Mouse (Mus musculus): Measurements from ENCODE around the gene Rbbp8nl.
A peak's percentile ranks its signal among the peaks of the same experiment; 100 is the strongest.

Rbbp8nl gene

DNA sequence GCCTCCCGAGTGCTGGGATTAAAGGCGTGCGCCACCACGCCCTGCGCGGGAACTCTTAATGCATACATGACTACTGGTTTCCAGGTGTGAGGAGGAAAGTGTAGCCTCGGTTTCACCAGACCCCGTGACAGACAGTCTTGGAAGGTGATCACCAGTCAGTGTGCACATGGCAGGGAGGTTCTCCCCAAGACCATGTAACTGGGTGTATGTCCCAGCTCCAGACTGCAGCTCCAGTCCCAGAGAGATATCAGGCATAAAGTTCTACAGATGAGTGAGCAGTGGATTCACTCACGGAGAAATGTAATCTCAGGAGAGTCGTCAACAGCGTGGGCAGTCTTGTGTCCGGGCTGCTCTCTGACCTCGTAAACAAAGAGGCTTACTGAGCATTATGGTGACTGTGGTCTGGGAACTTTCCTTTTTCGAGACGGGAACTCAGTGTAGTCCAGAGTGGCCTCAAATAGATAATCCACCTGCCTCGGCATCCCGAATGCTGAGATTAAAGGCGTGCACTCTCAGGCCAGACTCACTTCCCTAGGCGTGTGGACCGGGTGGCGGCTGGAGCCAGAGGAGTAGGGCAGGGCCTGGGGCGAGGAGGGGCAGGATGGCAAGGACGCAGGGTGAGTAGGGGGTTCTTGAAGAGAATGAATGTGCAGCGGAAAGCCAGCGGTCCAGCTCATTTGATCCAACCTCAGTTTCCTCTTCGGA is 33.2 kb downstream of the Rbbp8nl start:
- no peak for DNase-seq

DNA sequence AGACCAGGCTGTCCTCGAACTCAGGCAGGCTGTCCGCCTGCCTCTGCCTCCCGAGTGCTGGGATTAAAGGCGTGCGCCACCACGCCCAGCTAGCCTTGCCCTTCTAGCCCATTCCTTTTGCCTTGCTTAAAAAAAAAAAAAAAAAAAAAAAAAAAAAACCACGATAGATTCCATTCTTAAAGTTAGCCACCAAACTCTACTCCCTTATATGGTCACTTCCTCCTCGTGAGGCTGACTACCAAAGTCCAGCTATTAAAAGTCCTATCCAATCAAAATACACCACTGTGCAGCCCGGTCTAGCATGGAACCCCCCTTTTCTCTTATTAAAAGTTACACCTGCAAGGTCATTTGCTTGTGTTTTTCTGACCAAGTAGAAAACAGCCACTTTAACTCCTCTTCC is 34.0 kb downstream of the Rbbp8nl start:
- no peak for DNase-seq

DNA sequence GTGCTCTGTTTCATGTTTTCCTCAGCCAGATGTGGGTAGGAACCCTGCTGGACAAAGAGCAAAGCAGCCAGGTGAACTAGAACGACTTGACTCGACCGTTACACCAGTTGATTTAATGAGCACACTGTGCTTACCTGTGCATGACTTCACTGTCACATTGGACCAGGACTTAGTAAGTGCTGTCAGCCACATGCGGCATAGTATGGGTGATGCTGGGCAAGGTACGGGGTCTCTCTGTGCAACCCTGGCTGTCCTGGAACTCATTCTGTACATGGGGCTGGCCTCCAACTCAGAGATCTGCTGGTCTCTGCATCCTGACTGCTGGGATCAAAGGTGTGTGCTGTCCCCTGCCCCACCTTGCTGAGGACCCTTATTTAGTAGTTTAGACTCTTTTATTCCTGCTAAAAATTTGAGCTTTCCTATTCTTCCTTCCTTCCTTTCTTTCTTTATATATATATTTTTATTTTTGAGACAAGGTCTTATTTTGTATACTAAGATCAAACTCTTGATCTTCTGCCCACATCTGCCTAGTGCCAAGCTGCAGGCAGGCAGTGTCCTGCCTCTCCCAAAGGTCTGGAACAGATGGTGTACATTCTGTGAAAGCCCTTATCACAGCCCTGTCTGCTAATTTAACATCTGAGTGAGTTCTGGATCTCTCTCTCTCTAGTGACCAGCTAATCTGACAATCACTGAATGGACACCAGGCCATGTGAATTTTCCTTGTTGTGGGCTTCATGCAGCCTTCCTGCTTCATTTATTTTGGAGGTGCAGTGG is 35.1 kb downstream of the Rbbp8nl start:
- no peak for DNase-seq

DNA sequence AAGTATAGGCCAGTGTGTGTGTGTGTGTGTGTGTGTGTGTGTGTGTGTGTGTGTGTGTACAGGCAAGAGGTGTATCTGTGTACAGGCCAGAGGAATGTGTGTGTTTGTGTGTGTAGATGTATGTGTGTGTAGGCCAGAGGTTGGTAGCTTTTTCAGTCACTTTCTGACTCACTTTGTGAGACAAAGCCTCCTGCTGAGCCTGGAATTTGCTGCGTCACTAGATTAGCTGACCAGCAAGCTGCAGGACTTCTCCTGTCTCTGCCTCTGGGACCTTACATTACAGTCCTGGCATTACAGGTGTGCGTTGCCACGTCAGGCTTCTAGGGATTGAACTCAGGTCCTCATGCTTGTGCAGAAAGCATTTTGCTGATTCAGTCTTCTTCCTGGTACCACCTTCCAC is 37.8 kb downstream of the Rbbp8nl start:
- no peak for DNase-seq

DNA sequence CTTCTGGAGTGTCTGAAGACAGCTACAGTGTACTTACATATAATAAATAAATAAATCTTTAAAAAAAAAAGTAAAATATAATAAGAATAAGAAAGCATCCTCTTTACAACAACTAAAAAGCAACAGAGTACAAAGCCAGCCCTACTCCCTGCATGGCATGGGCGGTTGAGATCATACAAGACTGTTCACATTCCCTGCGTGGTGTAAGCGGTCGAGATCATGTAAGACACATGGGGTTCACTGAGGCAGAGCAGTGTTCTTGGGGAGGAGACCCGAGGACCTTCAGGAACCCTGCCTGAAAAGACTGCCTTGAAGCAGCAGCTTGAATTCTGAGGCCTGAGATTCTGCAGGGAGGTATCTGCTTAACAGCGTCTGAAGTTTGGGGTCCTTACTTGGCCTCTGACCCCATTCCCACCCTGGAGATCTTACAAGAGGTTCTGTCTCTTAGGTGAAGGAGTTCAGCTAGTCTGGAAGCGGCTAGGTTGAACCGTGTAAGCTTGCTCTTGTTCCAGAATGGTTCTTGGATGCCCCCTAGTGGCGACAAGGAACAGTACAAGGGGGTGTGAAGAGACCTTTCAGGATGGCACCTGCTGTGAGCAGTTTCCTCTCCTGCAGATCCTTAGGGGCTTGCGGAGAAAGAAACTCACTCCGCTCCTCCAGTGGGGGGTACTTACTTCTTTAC is 38.6 kb downstream of the Rbbp8nl start:
- peak; percentile 77 for DNase-seq

DNA sequence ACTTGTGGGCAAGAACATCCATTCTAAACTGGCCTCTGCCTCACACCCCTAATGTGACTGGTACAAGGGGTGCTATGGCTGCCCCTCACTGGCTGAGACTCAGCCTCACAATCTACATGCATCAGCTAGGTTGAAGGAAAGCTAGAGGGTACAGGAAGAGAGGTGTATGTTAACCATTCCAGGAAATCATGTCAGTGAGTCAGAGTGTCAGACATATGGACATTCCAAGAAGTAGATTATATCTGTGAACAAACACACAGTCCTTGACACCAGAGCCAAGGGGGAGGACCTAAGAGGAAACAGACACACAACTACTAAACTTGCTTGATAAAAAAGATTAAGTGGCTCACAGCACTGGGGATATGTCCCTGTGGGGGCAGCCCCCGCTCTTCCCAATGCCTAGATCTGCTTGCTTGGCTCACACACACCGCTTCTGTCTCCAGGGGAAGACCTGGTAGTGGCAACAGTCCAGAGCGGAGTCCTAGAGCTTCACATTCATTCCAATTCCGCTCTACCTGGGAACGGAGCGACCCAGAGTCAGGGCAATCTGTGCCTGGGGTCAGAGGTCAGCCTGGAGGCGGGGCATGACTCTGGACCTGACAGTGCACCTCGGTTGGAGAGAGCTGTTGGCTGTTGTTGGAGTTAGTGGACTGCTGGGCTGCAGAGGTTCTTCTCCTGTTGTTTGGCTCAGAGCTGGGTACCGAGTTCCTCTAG is 40.6 kb downstream of the Rbbp8nl start:
- DNase-seq, result peak; percentile 10

DNA sequence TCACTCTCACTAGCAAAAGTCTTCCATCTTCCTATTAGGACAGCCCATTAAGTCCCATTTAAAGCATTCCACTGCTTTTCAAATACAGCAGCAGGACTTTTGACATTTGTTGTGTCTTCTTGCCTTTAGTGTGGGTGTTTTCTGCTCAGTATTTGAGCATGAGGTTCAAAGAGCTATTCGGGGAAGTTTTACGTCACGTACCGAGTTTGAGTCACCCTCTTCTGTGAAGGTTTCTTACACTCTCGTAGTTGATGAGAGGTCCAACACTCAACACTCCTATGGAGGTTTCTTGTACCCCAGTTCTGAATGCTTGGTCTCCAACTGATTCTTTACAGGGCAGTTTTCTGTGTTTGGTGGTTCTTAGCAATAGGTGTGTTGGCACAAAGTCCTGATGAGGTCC is 41.8 kb downstream of the Rbbp8nl start:
- no peak for DNase-seq

DNA sequence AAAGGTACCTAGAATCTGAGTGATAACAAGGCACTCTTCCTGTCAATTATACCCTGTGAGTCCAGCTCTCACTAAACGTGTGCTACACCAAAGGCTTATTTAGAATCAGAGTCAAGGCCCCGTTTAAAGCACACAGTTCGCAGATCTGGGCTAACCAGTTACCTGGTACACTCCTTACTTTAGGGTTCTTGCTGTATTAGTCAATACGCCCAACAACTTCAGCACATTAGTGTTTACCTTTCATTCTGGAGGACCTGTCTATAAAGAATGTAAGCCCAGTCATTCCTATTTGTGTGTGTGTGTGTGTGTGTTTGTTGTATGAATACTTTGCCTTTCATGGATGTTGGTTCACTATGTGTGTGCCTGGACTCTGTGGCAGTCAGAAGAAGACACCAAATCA is 46.6 kb downstream of the Rbbp8nl start:
- DNase-seq, result no peak

DNA sequence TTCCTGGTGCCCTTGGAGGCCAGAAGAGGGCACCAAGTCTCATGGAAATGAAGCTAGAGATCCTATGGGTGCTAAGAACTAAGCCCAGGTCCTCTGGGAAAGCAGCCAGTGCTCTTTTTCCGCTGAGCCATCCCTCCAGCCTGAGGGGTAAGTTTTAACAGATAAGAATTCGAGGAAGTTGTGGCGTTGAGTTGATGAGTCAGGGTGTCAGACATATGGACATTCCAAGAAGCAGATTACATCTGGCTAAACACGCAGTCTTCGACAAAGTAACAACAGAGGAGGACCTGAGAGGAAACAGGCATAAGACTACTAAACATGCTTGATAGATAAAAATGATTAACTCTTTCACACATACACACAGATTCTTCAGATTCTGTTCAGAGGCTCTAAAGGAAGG is 51.1 kb downstream of the Rbbp8nl start:
- DNase-seq, result no peak

DNA sequence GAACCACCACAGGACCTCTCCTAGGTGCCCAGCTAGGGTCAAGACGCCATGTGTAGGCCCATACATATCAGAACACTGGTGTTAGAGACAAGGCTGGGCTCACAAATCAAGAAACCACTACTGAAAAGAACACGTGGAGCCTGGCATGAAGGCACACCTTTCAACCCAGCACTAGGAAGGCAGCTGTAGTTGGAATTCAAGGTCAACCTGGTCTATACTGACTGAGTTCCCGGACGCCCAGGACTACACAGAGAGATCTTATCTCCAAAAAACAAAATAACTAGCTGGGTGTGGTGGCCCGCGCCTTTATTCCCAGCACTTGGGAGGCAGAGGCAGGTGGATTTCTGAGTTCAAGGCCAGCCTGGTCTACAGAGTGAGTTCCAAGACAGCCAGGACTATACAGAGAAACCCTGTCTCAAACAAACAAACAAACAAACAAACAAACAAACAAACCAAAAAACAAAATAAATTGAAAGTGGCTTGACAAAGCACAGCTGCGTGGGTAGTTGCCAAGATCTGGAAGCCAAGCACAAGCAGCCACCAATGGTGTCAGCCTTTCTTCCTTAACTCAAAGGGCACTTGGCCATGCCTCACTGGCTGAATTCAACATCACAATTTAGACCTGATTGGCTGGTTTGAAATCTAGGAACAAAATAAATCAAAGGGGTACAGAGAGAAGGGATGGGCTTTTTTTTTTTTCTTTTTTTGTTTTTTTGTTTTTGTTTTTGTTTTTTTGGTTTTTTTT is 51.9 kb downstream of the Rbbp8nl start:
- no peak for DNase-seq

DNA sequence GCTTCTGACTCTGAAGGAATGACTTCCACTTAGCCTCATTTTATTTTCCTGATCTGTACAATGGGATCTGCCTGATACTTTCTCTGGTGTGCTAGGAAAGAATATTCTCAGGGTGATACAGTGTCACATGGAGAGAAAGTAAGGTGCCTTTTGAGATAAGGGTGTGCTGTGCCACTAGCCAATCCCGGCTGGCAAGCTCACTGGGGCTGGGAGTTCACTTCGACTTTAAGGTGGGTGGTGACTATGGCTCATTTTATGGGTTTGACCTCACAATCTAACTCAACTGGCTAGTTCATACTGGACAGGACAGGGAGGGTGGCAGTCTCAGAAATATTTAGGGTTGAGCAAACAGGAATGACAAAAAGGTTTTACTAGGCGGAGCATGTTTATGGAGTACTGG is 52.7 kb downstream of the Rbbp8nl start:
- no peak for DNase-seq

DNA sequence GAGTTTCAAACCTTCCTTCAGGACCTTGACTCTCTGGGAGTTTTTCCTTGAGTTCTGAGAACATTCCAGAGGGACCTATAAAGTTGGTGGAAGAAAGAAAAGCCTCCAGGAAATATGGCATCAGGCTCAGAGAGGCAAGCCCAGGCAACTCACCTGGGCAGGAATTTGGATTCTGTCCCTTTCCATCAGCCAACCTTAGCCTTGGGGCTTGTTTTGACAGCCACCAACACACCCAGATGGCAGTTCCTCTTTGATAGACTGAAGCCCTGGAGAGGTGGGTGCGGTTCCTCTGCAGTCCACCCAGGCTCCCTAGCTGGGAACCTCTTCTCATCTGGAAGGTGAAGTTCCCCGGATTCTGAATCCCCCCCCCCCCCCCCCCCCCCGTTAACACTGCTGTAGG is 53.2 kb downstream of the Rbbp8nl start:
- DNase-seq, result no peak

DNA sequence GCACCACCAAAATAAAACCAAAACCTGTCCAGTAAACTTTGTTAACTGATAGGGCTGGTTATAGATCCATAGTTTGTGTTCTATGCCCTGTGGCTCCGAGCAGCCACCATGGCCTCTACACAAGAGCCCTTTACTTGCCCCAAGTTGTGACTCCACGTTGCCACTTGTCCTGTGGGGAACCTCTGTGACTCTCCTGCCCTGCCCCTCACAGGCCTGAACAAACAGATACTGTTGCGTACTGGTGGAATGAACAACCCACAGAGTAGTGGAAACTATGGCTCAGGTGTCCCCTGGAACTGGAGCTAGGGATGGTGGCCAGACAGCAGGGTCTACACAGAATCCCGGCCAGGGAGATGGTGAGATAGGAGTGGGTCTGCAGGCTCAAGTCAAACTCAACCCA is 53.9 kb downstream of the Rbbp8nl start:
- no peak for DNase-seq

DNA sequence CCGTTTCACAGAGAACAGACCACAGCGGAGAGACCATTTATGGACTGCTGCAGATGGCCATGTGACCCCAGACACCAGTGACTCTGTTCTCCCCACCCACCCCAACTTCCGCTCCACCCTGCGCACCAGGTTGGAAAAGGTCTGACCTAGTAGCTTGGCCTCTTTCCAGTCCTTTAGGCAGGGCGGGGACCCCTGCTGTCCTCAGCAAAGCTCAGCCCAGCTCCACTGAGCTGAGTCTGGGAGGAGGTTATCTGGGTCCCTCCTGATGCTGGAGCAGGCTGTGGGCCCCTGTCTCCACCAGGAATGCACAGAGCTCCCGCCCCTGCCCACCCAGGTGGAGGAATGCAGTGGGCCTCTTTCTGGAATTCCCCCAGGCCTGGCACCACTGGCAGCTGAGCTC is 54.7 kb downstream of the Rbbp8nl start:
- no peak for DNase-seq

DNA sequence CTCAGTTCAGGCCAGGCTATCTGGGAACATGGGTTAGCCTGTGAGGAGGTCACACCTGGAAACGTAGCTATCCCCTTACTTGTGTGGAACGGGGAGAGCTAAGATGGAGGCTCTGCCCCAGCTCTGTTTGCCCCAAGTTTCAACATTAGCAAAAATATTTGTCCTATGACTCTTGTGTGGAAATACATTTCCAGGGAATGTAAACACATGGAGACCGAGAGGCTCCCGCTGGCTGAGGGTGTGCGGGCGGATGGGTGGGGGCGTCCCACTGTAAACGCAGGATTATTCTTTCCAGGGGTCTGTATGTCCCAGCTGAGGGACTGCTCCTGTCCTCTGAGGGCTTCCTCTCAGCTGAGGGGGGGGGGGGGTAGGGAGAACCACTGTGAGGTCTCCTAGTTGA is 55.3 kb downstream of the Rbbp8nl start:
- no peak for DNase-seq

DNA sequence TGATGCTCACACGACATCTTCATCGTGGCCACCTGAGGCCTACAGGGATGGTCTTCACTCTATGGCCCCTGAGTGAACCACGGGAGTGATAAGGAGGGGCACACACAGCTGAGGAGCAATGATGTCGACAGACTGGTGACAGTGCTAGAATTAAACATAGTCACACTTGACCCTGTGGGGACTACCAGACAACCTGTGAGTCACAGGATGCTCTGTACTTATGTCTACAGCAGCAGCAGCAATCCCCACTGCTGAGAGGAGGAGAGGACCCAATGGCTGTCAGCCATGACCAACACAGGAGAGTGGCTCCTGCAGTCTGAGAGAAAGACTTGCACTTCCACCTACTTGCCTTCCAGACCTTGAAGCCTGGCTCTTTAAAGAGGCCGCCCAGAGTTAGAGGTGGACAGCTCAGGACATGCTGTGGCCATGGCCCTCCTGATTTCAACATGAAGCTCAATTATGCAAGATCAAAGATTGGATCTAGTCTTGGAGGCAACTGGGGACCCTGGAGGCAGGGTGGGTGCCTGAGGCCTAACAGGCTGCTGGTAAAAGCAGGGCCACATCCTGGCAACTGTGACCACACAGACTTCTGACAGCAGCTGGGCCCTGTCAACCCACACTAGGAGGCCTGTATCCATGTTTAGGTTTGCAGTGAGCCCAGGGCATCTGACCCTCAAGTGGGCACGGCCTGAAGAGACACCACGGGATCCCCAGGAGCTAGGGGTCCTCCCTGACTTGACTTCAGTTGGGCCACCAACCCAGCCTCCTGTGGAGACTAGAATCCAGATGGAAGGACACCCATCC is 56.4 kb downstream of the Rbbp8nl start:
- DNase-seq, result no peak

DNA sequence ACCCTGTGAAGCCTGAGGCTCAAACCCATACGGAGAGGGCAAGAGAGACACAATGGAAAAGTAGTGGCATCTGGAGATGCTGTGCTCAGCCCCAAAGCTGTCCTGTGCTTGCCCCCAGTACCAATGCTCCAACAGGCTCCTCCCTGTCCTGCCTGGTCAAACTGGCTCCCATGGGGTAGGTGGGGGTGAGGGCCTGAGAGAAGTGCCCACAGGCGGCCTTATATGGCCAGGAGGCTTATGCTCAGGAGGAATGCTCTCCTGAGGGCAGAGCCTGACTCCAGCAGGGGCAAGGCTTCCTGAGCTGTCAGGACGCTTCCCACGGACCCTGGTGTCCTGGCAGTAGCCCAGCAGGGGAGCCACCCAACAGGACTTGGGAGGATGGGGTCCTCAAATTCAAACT is 59.2 kb downstream of the Rbbp8nl start:
- DNase-seq, result no peak

DNA sequence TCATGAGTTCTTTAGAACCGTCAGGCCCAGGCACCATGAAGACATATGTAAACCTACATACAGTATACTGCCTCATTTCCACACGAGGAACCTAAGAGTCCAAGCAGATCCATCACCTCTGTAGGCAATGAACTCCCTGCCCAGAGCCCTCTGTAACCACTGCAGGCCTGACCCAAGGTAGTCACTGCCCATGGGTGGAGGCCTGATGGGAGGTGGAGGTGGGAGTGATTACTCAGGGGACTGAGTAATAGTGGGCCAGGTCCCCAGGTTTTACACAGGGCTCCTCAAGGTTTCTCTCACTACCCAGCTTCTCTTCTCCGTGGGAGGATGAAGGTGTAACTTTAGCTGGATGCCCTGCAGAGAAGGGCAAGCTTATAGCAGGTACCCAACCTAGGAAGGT is 60.5 kb downstream of the Rbbp8nl start:
- DNase-seq, result no peak

DNA sequence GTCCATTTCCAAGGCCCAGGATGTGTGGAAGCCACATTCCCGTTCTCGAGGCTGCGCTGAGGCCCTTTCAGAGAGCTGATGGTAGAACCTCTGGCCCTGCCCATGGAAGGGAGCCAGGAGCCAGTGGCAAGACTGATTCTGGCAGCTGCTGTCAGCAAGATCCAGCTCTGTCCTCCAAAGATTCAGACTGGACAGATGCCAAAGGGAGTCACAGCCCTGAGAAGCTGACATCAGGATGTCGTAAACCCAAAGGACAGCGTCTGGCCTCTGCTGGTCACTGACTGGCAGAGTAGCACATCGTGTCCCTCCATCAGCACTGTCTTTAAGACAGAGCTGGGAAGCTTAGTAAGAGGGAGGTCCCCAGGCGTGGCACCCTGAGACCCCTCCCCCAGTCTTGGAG is 61.1 kb downstream of the Rbbp8nl start:
- DNase-seq, result no peak

DNA sequence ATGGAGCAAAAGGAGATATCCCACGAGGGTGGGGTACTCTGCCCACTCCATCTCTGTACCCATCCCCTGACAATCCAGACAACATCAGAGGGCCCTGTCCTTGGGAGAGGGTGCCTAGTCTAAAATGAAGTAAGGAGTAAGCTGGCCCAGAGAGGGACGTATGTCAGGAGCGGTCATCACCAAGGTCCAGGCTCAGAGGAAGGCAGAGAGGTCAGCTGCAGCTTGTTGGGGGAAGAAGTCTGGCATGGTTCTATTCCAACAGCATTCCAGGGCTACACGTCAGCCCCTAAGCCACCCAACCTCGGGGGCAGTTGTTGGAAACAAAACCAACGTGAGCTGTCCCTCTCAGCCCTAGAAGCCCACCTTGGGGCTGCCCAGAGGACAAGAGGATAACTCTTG is 61.6 kb downstream of the Rbbp8nl start:
- DNase-seq, result no peak
